Mouse (Mus musculus): ENCODE measurements around the gene Tnfrsf4. TPM values are rescaled to one million over a fixed set of nuclear protein-coding genes. Genes with fewer than 3 reads are reported as not detected.

The Tnfrsf4 gene
- total RNA-seq, 2 experiments from 2014 or later: 5.2 to 5.5 TPM

DNA sequence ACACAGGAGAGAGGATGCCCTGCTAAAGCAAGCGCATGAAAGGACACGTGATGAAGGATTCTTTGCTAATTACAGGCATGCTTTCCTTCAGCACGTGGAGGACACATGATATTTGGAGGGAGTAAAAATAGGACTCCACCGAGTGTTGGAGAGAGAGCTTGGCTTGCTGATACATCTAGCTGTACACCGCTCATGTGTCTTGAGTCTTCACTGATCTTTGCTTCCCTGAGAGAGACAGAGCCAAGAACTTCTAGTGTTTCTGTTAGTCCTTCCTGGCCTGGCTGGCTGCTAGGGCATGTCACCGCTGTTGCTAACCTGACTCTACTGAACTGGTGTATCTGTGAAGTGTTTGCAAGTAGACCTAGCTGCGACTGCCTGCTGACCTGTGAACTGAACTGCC is 10.5 kb downstream of the Tnfrsf4 start:
- no peak for ATAC-seq (replicated peaks; ENCODE audit: low FRiP score, poor library complexity, severe bottlenecking)

DNA sequence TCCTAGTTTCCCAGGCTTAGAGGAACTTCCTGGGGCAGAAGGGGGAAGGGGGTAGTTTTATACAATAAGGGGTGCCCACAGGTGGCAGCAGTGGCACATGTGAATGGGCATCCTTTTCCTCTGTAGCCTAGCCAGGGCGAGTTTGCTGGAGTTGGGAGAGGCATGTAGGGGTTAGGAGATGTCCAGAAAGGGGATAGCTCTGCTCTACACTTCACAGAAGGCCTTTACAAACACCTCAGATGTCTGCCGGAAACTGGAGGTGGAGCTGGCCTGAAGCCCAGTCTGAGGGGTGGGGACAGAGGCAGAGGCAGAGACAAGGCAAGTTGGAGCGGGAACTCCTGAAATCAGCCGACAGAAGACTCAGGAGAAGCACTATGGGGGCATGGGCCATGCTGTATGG is 12.4 kb downstream of the Tnfrsf4 start, which contains the start of gene Tnfrsf18:
Gene Tnfrsf18 (plus strand): TSS at position 152 of the 400 bp plus-strand sequence.
- ATAC-seq (replicated peaks; ENCODE audit: low FRiP score, poor library complexity, severe bottlenecking): 0 out of 2 replicates have a peak, but pooled peaks have one; percentile 19

DNA sequence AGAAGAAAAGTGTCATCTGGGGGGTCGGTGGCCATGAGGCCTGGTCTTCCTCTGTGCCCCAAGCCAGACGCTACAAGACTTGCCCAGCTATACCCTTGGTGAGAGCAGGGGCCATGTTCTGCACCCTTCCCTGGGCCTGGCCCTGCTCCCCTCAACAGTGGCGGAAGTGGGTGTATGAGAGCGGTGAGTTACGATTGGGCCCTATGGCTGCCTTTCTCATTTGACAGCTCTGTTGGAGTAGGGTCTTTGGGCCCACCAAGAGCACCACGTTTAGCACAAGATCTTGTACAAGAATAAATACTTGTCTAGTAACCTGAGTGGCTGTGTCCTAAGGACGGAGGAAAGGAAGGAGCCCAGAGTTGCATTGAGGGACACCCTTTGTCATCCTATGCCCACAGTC is 14.9 kb downstream of the Tnfrsf4 start:
- no peak for ATAC-seq (replicated peaks; ENCODE audit: low FRiP score, poor library complexity, severe bottlenecking)

DNA sequence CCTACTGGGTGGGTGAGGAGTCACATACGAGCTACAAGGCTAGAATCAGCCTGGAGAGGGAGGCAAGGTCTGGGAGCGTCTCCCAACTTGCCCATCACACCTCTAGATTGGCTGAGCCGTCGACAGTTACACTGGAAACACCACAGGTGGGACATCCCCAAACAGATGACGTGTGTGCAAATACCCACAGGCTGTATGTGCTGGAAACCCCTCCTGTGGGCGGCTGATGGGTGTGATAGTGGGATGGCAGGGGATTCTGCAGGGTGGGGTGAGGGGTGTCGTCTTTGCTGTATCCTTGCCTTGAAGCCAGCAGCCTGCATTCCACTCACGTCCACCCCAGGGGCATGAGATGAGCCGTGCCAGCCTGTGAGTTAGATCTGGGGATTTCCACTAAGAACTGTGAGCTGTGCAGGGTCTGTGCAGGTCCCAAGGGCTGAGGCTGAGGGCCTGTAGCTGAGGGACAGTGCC is 17.0 kb downstream of the Tnfrsf4 start:
- ATAC-seq (replicated peaks; ENCODE audit: low FRiP score, poor library complexity, severe bottlenecking): no peak

GRCm38 (mm10) chr4:156031255-156031592 is 17.6 kb downstream of the Tnfrsf4 start:
- ATAC-seq (replicated peaks; ENCODE audit: low FRiP score, poor library complexity, severe bottlenecking): no peak

DNA sequence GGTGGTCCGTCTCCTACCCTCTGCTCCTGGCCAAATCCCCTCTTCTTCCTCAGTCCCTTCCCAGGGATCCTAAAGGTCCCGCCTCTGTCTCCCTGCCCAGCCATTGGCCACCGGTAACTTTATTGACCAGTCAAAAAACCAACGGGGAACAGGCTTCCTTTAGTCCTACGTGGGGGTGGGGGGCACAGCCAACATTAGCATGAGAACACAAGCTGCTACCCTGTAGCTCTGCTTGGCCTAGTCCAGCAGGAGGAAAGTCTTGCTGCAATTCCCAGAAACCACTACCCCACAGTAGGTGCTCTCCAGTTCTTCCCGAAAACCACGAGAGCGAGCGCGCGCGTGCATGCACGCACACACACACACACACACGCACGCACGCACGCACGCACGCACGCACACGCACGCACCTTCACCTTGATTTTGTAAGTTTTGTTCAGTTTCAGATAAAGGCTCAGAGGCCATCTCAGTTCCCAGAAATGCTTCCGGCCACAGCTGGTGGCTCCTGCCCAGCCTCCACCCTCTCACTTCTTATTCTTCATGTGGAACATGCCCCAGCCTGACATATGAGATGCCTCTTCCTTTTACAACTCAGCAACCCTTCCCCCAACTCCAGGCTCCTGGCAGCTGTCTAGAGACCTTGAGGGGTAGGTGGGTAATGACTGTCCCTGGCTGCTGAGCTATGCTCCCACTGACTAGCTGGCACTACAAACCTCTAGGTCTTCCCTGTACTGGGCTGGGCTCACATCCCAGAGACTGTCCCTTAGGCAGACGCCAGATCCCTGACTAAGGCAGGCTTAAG is 18.1 kb downstream of the Tnfrsf4 start:
- ATAC-seq (replicated peaks; ENCODE audit: low FRiP score, poor library complexity, severe bottlenecking): no peak

DNA sequence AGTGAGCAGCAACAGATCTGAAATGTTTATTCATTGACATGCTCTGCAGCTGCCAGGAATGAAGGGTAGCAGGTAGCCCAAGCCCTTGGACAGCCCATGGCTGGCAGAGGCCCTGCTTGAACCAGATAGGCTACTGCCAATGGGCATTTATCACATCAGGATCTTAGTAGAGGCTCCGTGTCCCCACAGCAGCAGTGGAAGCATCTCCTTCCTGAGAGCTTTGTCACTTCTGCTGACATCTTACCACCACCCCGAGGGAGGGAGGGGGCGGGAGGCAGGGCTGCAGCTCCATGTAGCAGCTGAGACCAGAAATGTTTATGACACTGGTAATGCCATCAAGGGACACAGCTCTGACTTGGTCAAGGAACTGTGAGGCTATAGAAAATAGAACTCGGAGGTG is 19.2 kb downstream of the Tnfrsf4 start:
- no peak for ATAC-seq (replicated peaks; ENCODE audit: low FRiP score, poor library complexity, severe bottlenecking)

DNA sequence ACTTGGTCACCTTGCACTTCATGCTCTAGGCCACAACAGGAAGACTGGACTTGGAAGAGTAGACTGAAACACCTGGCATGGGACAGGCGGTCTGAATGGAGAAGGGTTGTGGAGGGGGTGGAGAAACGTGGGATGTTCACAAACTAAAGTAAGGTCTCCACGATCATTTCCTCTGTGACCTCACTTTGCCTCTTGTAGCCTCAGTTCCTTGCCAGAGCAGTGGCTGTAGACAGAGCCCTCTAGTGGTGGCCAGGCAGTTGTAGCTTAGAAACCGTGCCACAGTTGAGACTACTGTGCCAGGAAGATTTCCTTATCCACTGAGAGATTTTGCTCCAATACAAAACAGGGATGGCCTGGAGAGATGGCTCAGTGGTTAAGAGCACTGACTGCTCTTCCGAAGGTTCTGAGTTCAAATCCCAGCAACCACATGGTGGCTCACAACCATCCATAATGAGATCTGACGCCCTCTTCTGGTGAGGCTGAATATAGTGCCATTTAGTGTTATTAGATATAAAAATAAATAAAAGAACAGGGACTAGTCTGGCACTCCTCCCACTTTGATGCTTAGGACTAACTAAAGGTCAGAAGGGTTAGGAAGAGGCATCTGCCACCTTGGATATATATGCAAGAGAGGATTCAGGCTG is 20.0 kb downstream of the Tnfrsf4 start:
- peak; percentile 82 for ATAC-seq (replicated peaks; ENCODE audit: low FRiP score, poor library complexity, severe bottlenecking)

- no peak for ATAC-seq (replicated peaks; ENCODE audit: low FRiP score, poor library complexity, severe bottlenecking)
Measured at GRCm38 (mm10) chr4:156034301-156034700, 20.7 kb downstream of the Tnfrsf4 start.

DNA sequence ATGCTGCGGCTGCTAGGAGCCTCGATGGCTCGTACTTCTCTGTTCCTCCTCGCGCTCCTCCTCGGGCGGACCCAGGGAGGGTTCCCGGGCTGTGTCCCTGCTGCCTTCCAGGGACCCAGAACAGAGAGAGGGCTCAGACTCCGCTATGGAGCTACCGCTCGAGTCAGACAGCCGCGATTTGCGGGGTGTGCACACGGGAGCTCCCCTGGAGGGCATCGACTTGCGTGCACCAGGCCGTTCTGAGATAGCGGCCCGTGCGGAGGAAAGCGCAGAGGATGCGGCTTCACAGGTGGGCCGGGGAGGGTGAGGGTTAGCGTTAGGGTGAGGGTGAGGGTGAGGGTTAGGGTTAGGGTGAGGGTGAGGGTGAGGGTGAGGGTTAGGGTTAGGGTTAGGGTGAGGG is 21.3 kb downstream of the Tnfrsf4 start:
- no peak for ATAC-seq (replicated peaks; ENCODE audit: low FRiP score, poor library complexity, severe bottlenecking)

DNA sequence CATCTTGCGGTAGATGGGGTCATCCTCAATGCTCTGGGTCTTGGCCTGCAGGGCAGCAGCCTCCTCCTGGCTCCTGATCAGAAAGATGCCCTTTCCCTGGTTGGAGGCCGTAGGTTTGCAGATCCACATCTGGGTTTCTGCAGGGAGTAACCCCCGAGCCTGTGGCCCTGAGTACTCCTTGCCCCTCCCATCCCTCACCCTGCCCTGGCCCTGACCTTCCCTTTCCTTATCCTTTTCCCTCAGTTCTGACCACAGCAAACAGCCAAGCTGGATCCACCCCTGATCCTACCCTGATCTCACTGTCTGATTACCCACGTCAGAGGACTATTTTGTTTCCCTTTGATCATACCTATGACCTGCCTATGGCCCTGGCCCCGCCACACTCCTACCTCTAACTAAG is 31.1 kb downstream of the Tnfrsf4 start:
- ATAC-seq (replicated peaks; ENCODE audit: low FRiP score, poor library complexity, severe bottlenecking): no peak

DNA sequence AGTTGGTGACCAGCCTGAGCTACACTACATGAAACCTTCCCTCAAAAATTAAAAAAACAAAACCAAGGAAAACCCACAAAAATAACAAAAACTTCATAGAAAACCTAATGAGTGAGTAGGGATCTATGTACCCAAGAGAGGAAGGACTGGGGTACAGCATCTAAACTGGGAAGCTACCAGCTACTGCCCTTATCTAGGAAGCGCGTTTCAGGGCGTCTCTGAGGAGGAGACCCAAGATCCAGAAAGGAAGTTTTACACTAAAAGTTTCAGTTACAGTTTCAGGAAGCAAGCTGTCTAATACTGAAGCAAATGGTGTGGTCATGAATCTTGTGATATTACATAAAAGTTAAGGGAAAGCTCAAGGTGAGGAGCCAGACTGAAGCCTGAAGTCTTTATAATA is 36.1 kb downstream of the Tnfrsf4 start:
- no peak for ATAC-seq (replicated peaks; ENCODE audit: low FRiP score, poor library complexity, severe bottlenecking)

- ATAC-seq (replicated peaks; ENCODE audit: low FRiP score, poor library complexity, severe bottlenecking): no peak
Measured at GRCm38 (mm10) chr4:156050391-156050980, 36.8 kb downstream of the Tnfrsf4 start.

- ATAC-seq (replicated peaks; ENCODE audit: low FRiP score, poor library complexity, severe bottlenecking): no peak
Measured at GRCm38 (mm10) chr4:156053113-156053512, 39.5 kb downstream of the Tnfrsf4 start.

DNA sequence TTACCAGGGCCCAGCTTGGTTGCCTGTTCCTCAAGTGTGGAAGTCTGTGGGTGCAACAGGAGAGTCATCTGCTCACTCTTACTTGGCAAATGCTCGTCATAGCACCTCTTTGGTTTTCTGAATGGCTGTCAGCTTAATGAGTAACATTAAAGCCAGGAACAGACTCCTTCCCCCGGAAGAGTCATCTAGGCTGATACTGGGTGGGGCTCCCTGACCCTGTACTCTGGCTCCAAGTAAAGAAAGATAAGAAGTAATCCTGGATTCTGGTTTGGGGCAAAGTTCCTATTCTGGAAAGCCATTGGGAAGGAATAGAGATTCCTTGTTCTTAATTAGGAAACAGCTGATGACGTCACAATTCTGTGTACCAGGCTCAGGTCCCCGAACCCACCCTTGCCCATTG is 40.5 kb downstream of the Tnfrsf4 start:
- no peak for ATAC-seq (replicated peaks; ENCODE audit: low FRiP score, poor library complexity, severe bottlenecking)

- no peak for ATAC-seq (replicated peaks; ENCODE audit: low FRiP score, poor library complexity, severe bottlenecking)
Measured at GRCm38 (mm10) chr4:156054606-156055005, 41.0 kb downstream of the Tnfrsf4 start.

- ATAC-seq (replicated peaks; ENCODE audit: low FRiP score, poor library complexity, severe bottlenecking): no peak
Measured at GRCm38 (mm10) chr4:156055173-156055572, 41.5 kb downstream of the Tnfrsf4 start.

DNA sequence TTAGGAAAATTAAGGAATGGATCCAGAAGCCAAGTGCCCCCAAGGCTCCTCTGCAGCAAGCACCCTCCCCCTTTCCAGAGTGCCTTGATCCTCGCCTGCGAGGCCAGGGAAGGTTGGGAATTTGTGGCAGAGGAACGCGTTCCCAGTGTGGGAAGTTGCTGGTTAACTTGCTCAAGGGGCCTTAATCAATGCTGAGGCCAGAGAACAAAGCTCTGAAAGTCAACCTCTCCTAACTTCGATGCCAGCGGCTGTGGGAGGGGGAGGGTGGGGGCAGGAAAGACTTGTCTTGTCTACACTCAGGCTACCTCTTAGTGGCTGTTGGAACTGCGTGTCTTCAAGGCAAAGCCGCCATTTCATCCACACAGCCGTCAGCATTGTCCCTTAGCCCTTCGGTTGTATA is 44.1 kb downstream of the Tnfrsf4 start:
- ATAC-seq (replicated peaks; ENCODE audit: low FRiP score, poor library complexity, severe bottlenecking): no peak

DNA sequence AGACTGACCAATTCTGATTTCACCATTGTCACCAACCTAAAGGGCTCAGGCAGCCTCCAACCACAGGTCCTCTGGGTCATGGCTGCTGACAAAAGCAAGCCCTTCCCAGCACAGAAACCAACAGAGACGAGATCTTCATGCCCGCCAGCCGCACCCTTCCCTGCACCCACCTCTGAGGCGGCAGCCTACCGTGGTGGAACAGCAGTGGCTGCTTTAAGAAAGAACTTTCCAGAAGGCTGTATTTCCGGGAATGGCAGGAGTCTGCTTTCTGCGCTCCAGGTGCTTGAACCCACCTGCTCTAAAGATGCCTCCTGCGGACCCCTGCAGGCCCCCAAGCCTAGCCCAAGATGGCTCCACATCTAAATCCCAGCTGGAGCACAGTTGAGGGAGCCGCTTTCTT is 45.2 kb downstream of the Tnfrsf4 start:
- no peak for ATAC-seq (replicated peaks; ENCODE audit: low FRiP score, poor library complexity, severe bottlenecking)

DNA sequence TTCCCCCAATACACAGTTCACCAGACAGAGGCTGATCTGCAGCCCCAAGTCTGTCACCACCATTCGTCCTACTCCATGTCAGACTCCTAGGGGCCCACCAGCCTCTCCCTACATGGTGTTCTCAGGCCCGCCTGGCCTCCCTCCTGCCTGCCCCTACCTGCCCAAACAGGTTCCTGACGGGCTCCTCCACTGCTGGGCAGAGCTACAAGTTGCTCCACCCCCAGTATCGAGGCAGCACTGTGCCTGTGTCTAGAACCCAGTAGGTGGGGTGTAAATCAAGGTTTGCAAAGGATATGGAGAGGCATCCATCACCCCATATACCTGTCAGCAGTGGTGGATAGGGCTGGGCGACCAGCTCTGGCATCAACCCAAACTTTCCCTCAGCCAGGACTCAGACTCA is 45.6 kb downstream of the Tnfrsf4 start, which contains the start of gene Ttll10:
Gene Ttll10 (minus strand): TSS at position 154 of the 400 bp plus-strand sequence.
- no peak for ATAC-seq (replicated peaks; ENCODE audit: low FRiP score, poor library complexity, severe bottlenecking)

GRCm38 (mm10) chr4:156059713-156060112 is 46.1 kb downstream of the Tnfrsf4 start:
- no peak for ATAC-seq (replicated peaks; ENCODE audit: low FRiP score, poor library complexity, severe bottlenecking)

All from erythroblast, adult 5-6 weeks (primary cell).